Mouse (Mus musculus) G1E (cell line): ENCODE results near the gene Adora3.

Experiments
- CTCF ChIP-seq: IDR thresholded peaks from 2 replicates; pipeline ENCODE4 v1.5.1; 2012; ENCODE audit warnings: low read depth, low read length, inconsistent platforms, mixed read lengths
- GATA1 ChIP-seq: IDR thresholded peaks from 2 replicates; pipeline ENCODE4 v1.6.1; 2012; ENCODE audit warnings: borderline replicate concordance, low read length, inconsistent platforms, mixed read lengths
- GATA2 ChIP-seq: IDR thresholded peaks from 2 replicates; pipeline ENCODE4 v1.6.1; 2012; ENCODE audit warnings: low read depth, low read length, inconsistent platforms, borderline replicate concordance
- POLR2AphosphoS5 ChIP-seq: IDR thresholded peaks from 2 replicates; pipeline ENCODE4 v1.6.1; 2012; ENCODE audit warnings: low read depth, low read length, inconsistent platforms; ENCODE audit not compliant: insufficient replicate concordance
- TAL1 ChIP-seq: conservative IDR thresholded peaks from 2 replicates; pipeline ENCODE4 v1.6.1; 2012; ENCODE audit warnings: low read depth, low read length, inconsistent platforms, mixed read lengths

DNA sequence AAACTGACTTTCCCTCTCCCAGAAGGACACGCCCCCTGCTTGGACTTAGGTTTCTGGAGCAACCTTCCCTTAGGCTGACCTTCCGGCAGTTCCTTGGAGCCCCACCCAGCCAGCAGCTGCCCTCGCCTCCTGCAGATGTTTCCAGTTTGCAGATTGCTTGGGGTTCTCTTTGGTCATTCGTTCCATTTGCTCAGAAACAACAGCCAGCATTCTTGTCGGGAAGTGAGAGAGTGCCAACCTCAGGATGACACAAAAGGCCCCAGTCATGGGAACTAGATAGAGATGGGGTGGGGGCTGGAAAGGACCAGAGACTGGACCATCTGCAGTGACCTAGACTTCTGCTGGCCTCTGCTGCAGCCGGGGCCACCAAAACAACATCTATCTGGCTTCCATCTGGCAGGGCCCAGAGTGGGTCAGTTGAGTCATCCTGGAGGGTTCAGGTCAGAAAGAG, 23.3 kb downstream of the Adora3 start:
- no peak for TF ChIP-seq CTCF
- TF ChIP-seq GATA1 = no peak
- TF ChIP-seq TAL1 = no peak
- TF ChIP-seq GATA2 = no peak
- no peak for TF ChIP-seq POLR2AphosphoS5
